Mouse (Mus musculus) left cerebral cortex, postnatal 4 days (tissue): Measurements from ENCODE around the gene Zap70. TPM values are rescaled to one million over a fixed set of nuclear protein-coding genes. Genes with fewer than 3 reads are reported as not detected.

Source experiments
- DNase-seq: peaks from one replicate; pipeline ENCODE4 v3.0.0-alpha.2; 2022
- intact Hi-C: fragments of 180-260 bp; cut with DNase I; formaldehyde crosslinking; loops from one replicate; pipeline ENCODE4 v1.15.1; 2025
- total RNA-seq, 2 experiments: library from RNA; stranded (reverse); gene quantifications; 2 replicates each; pipeline ENCODE4 v1.2.3; 2021

The Zap70 gene
- total RNA-seq, 2 experiments from 2014 or later, result 2.7 to 4.1 TPM

DNA sequence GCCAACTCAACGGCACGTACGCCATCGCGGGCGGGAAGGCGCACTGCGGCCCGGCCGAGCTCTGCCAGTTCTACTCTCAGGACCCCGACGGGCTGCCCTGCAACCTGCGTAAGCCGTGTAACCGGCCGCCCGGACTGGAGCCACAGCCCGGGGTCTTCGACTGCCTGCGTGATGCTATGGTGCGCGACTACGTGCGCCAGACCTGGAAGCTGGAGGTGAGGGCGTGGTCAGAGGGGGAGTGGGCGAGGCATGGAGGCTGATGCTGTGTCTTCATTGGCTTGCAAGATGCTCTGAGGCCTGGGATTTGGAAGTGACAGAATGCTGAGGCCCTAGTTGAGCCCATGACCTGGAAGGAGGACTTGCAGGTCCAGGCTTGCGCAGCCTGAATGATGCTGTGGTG is 9.4 kb downstream of the Zap70 start:
- intact Hi-C loops, result no loop called here
- no peak for DNase-seq

DNA sequence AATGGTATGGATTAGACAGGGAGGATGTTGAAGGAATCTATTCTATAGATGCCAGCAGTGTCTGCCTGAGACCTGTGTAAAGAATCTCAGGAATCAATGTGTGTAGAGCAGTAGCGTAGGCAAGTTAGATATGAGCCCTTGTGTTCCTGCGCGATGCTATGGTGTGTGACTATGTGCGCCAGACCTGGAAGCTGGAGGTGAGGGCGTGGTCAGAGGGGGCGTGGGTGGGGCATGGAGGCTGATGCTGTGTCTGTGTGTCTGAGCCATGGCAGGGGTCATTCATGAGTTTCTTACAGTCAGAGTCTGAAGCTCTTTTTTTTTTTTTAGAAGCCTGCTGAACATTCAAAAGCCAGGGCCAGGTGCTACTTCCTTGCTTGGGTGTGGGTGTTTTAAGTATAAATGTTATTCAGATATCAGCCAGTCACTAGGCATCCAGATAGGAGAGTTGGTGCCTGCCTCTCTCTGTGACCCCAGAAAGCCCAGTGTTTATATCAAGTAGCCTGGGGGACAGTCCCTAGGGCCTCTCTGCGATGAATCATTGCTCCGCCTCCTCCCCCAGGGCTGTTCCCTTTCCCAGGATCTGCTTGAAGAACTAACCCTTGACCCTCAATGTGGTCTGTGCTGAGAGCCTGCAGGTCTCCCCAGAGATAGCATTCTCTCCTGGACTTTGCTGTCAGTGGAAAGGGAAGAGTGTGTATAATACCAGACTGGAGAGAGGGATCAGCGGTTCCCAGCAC is 10.8 kb downstream of the Zap70 start:
- DNase-seq, result no peak
- intact Hi-C loops, result no loop called here

DNA sequence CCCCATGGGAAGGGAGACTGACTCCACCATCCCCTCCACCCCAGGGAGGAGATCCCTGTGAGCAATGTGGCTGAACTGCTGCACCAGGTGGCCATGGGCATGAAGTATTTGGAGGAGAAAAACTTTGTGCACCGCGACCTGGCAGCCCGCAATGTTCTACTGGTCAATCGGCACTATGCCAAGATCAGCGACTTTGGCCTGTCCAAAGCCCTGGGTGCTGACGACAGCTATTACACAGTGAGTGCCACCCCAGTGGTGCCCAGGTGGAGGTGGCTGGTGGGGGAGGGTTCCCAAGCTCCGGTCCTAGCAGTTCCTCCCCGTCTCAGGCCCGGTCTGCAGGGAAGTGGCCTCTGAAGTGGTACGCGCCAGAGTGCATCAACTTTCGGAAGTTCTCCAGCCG is 19.2 kb downstream of the Zap70 start:
- no peak for DNase-seq
- intact Hi-C loops, result loop anchor here (5.0 kb wide), 1 partner anchor 472 kb away; no protein-coding TSS in a partner anchor

GRCm38 (mm10) chr1:36782476-36782875 is 20.9 kb downstream of the Zap70 start:
- peak; percentile 20 for DNase-seq
- intact Hi-C loops, result loop anchor here (5.0 kb wide), 1 partner anchor 470 kb away; no protein-coding TSS in a partner anchor

DNA sequence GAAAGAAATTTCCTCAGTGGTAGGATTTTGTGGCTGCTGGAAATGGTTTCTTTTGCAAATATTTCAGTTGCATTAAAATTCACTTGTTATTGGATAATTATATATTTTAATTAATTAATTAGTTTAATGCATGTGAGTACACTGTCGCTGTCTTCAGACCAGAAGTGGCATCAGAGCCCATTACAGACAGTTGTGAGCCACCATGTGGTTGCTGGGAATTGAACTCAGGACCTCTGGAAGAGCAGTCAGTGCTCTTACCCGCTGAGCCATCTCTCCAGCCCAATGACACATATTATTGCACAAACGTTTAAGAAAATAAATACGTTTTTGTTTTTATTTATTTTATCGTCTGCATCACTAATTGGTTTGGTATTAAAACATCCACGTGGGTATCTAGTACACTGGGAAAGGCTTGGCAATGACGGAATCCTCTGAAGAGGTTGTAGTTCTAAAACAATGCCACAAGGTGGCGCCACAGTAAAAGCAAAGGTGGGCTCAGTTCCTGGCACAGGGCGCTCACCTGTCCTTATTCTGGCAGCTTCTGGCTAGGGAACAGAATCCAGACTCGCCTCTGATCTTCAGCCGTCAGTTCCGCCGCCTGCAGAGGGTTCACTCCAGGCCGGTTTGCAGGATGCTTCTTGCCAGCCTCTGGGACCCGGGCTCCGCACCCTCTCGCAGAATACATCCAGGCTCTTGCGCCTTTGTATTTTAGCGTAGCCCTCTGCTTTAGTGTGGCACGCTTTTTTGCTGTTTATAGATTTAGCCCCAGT is 23.0 kb downstream of the Zap70 start:
- DNase-seq, result peak; percentile 82
- intact Hi-C loops, result loop anchor here (5.0 kb wide), 1 partner anchor 468 kb away; no protein-coding TSS in a partner anchor

GRCm38 (mm10) chr1:36785238-36785641 is 23.6 kb downstream of the Zap70 start:
- peak; percentile 72 for DNase-seq
- intact Hi-C loops, result no loop called here

DNA sequence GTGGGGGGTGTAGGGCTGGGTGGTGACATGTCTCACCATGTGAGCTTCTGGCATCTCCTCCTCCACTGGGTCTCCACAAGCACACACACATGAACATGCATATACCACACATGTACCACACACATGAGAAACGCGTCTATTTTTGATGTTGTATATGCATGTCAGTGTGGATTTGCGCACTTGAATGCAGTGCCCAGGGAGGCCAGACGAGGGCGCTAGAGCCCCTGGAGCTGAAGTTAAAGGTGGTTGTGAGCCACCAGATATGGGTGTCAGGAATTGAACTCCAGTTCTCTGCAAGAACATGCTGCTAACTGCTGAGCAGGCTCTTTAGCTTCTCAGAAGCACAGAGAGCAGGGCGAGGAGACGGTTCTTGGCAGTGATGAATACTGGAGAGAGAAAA is 24.8 kb downstream of the Zap70 start:
- no peak for DNase-seq
- intact Hi-C loops, result no loop called here

GRCm38 (mm10) chr1:36789416-36789815 is 27.8 kb downstream of the Zap70 start:
- intact Hi-C loops, result no loop called here
- no peak for DNase-seq

GRCm38 (mm10) chr1:36796711-36797110 is 35.1 kb downstream of the Zap70 start:
- no peak for DNase-seq
- intact Hi-C loops, result no loop called here

DNA sequence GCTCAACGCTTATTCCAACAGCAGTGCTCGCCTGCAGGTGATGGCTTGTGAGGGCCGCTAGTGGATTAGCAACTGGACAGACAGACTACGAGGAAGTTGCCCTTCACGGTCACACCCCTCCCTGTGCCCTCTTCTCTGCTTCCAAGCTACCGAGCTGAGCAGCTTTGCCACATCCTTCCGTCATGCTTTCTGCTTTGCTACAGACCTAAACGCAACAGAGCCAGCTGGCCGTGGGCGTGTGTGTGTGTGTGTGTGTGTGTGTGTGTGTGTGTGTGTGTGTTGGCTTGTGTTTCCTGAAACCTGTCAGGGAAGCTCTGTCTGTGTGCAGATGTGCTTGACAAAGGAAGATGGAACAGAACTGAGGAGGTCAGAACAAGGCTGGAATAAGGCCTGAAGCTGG is 35.9 kb downstream of the Zap70 start:
- DNase-seq, result no peak
- intact Hi-C loops, result no loop called here

- no peak for DNase-seq
These were observed 38.9 kb downstream of the Zap70 start for GRCm38 (mm10) chr1:36800379-36801011.

DNA sequence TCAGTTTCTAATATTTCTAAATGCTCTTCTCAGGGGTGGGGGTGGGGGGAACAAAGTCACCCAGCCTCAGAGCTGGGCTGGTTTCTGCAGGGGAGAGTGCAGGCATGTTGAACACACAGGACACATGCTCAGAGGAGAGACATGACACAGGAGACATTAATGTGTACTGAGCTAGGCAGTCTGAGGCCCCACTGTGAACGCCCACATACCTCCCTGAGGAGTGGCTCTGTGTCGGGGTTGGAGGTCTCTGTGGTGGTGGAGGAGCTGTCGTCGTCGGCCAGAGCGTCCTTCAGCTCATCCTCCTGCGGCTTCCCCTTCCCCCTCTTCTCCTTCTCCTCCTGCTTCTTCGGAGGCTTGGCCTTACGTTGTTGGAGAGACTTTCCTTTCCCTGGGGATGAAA is 42.7 kb downstream of the Zap70 start:
- intact Hi-C loops, result no loop called here
- no peak for DNase-seq

More at GRCm38 (mm10) chr1:36800379-36801011, 38.9 kb downstream of the Zap70 start:
- intact Hi-C loops, result no loop called here

DNA sequence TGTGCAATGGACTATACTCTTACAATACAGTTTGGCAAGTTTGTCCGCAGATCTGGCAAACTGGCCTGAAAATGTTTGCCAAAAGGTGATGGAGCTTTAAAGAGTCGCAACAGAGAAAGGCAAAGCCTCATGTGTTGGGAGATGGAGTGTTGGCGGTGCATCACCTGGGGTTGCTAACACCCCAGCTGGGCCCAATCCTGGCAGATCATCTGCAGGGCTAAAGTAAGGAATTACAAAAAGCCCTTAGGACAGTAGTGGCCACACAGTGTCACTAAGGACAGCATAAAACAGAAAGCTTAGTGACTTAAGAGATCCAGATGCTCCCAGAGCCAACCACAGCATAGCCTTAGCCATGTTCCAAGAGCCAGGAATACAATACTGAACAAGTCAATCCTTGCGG is 43.2 kb downstream of the Zap70 start:
- no peak for DNase-seq
- intact Hi-C loops, result no loop called here

GRCm38 (mm10) chr1:36806181-36806905 is 44.7 kb downstream of the Zap70 start:
- intact Hi-C loops, result no loop called here
- DNase-seq, result no peak

DNA sequence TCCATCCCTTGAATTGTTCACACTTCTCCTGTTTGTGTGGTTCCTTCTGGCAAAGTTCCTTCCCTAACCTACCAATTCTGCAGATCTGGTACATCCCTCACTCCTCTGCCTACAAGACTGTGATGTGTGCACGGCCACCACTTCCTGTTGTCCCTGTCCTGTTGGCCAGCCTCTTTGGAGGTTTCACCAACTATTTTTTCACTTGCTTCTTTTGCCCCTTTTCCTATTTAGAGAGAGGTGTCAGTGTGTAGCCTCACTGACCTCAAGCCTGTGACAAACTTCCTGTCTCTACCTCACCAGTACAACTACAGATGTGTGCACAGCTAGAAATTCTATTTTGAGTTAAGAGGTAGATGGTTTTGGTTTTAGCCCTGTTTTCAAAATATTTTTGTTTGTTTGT is 45.5 kb downstream of the Zap70 start:
- no peak for DNase-seq
- intact Hi-C loops, result no loop called here

- intact Hi-C loops, result no loop called here
- DNase-seq, result no peak
These were observed 46.4 kb downstream of the Zap70 start for GRCm38 (mm10) chr1:36807782-36808565.

- no peak for DNase-seq
- intact Hi-C loops, result no loop called here
These were observed 50.2 kb downstream of the Zap70 start for GRCm38 (mm10) chr1:36811806-36812205.

- DNase-seq, result no peak
- intact Hi-C loops, result no loop called here
These were observed 51.8 kb downstream of the Zap70 start for GRCm38 (mm10) chr1:36813415-36813814.

GRCm38 (mm10) chr1:36814271-36814903 is 52.8 kb downstream of the Zap70 start:
- intact Hi-C loops, result no loop called here
- DNase-seq, result no peak

DNA sequence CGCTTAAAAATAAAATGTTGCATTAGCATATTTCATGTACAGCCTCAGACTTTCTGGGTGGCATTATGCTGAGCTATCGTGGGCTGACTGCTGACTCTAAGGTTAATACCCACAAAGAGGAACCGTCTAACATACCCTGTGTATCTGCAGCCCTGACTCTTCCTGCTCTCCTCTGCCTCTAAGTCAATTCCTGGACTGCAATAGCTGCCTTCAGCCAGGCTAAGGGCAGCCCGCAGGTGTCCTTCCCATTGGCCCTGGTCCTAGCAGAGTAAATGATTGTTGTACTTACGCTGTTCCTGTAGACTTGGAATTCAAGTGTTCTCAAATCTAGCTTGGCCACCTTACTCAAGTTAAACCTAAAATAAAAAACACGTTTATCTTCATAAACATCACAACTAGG is 53.6 kb downstream of the Zap70 start:
- intact Hi-C loops, result no loop called here
- DNase-seq, result no peak
